Mouse (Mus musculus): ENCODE data around the gene Epn1. TPM values are rescaled to one million over a fixed set of nuclear protein-coding genes. Genes with fewer than 3 reads are reported as not detected.

Epn1 gene
- total and polyA plus RNA-seq, 2 experiments from 2014 or later = 111 to 433 TPM

DNA sequence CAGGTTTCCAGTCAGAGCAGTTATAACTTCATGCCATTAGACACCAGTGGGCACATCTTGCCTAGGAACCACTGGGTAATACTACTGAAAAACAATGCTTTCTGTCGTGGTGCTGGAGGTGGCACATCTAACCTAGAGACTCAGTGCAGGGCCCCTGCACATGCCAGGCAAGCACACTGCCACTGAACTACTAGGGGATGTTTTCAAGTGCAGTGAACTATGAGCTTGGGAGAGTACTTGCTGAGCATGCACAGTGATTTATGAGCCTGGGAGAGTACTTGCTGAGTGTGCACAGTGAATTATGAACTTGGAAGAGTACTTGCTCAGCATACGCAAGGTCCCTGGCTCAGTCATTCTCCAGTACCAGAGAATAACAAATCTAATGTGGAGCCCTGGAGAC is 22.5 kb downstream of the Epn1 start:
- no peak for TF ChIP-seq CTCF (IDR thresholded peaks at IDR 0.05; ENCODE audit: low read depth)
- Histone ChIP-seq H3K4me1 (ENCODE audit: insufficient read depth, low read length) (no peaks in the 10 kb centered on the region), H3K9ac (replicated peaks; ENCODE audit: low read length) (no peak overlapping the region), H3K9me3 (ENCODE audit: low read length) (no peaks in the 10 kb centered on the region), H3K36me3 (ENCODE audit: insufficient read depth, low read length) (peaks cover 9% of the 10 kb centered on the region; the same call in 1 of the 2 replicates), H3K27ac (no peak overlapping the region), H3K27me3 (ENCODE audit: insufficient read depth, low read length) (no peaks in the 10 kb centered on the region), H3K4me2 (ENCODE audit: low read depth, low read length) (no peak overlapping the region), H3K4me3 (ENCODE audit: low read length) (no peak overlapping the region)
- ATAC-seq (no peak), DNase-seq (ENCODE audit: low spot score) (no peak)
- WGBS = 88% methylated on average over 2 of the region's 2 CpGs

DNA sequence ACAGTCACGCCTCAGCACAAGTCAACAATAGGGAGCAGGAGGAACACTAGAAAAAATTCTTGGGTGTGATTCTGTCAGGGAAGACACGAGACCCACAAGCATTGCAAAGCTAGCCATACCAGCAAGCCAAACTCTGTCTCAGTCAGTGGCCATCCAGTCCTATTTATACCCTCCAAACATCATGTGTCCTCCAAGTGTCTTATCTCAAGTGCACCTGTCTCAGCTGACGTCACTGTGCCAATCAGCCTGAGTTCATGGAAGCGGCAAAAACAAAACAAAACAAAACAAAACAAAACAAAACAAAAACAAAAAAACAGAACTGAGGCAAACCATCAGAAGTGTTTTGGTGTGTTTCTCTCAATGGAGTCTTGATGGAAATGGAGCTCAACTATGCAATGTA is 28.2 kb downstream of the Epn1 start:
- TF ChIP-seq CTCF (IDR thresholded peaks at IDR 0.05; ENCODE audit: low read depth) = no peak

DNA sequence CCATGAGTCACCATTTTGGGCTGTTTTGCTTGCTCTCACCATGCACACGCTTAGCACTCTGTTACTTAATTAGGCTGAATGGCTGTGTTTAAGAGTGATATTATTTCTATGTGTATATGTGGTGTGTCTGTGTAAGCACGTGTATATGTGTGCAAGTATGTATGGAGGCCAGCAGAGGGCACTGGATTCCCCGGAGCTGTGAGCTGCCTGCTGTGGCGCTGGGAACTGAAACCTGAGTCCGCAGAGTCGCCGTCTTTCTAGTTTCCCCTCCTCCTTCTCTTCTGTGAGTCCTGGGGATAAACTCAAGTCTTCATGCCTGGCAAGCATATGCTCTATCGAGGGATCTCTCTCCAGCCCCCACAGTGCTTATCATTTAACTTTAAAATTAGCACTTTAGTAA is 29.3 kb downstream of the Epn1 start:
- Histone ChIP-seq H3K36me3 (ENCODE audit: insufficient read depth, low read length) (no peaks in the 10 kb centered on the region), H3K4me1 (ENCODE audit: insufficient read depth, low read length) (no peaks in the 10 kb centered on the region), H3K27me3 (ENCODE audit: insufficient read depth, low read length) (no peaks in the 10 kb centered on the region), H3K9me3 (ENCODE audit: low read length) (no peaks in the 10 kb centered on the region), H3K4me2 (ENCODE audit: low read depth, low read length) (no peak overlapping the region), H3K9ac (replicated peaks; ENCODE audit: low read length) (no peak overlapping the region), H3K4me3 (ENCODE audit: low read length) (no peak overlapping the region), H3K27ac (no peak overlapping the region)
- 83% methylated on average over 8 of the region's 8 CpGs for WGBS
- TF ChIP-seq CTCF (IDR thresholded peaks at IDR 0.05; ENCODE audit: low read depth) = no peak
- ATAC-seq (no peak), DNase-seq (ENCODE audit: low spot score) (no peak)

More for the DNA sequence above, 28.2 kb downstream of the Epn1 start:
- Histone ChIP-seq H3K9me3 (ENCODE audit: low read length) (no peaks in the 10 kb centered on the region), H3K4me2 (ENCODE audit: low read depth, low read length) (no peak overlapping the region), H3K9ac (replicated peaks; ENCODE audit: low read length) (no peak overlapping the region), H3K4me1 (ENCODE audit: insufficient read depth, low read length) (no peaks in the 10 kb centered on the region), H3K4me3 (ENCODE audit: low read length) (no peak overlapping the region), H3K36me3 (ENCODE audit: insufficient read depth, low read length) (no peaks in the 10 kb centered on the region), H3K27me3 (ENCODE audit: insufficient read depth, low read length) (no peaks in the 10 kb centered on the region), H3K27ac (no peak overlapping the region)
- WGBS = 78% methylated on average over 4 of the region's 4 CpGs
- ATAC-seq (no peak), DNase-seq (ENCODE audit: low spot score) (no peak)

DNA sequence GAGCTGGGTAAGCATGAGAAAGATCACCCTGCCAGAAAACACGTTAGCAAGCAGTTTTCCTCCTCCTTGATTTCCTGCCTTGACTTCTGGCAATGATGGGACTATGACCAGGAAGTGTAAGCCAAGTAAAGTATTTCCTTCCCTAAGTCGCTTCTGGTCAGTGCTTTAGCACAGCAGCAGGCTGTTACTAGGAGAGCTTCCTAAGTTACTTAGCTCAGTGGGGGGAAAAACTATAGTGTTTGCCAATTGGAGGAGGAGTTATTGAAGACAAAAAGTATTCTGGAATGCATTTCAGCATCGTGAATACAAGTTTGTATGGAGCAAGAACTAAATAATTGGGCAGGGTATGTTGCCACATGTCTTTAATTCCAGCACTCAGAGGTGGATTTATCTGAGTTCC is 32.7 kb downstream of the Epn1 start:
- 40% methylated on average over 3 of the region's 3 CpGs for WGBS
- no peaks in the 10 kb centered on the region for H3K4me1 ChIP-seq (ENCODE audit: insufficient read depth, low read length)
- H3K27ac ChIP-seq = no peak overlapping the region
- ATAC-seq (no peak), DNase-seq (ENCODE audit: low spot score) (no peak)
- no peak overlapping the region for H3K9ac ChIP-seq (replicated peaks; ENCODE audit: low read length)
- no peak overlapping the region for H3K4me2 ChIP-seq (ENCODE audit: low read depth, low read length)
- no peak for TF ChIP-seq CTCF (IDR thresholded peaks at IDR 0.05; ENCODE audit: low read depth)
- no peak overlapping the region for H3K4me3 ChIP-seq (ENCODE audit: low read length)
- no peaks in the 10 kb centered on the region for H3K36me3 ChIP-seq (ENCODE audit: insufficient read depth, low read length)
- H3K27me3 ChIP-seq (ENCODE audit: insufficient read depth, low read length) = no peaks in the 10 kb centered on the region
- H3K9me3 ChIP-seq (ENCODE audit: low read length) = no peaks in the 10 kb centered on the region

DNA sequence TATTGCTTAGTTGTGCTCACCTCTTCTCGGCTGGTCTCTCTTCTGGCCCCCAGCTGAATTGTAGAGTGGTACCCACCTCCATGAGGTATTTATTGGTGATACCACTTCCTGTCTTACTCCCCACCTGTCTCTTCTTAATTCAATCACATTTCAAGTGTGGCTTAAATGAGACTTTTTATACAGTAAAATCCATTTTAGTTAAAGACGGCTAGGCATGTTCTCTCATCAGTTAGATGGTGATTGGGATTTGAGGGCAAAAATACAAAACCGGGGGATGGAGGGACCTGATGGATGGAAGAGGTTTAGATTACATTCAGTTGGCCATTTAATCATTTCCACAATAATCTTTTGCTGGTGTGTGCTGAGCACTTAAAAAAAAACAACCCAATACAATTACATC is 36.8 kb downstream of the Epn1 start, which contains the start of gene Rfpl4:
Gene Rfpl4, minus strand, starts transcription at position 101 of the 400 bp plus-strand sequence.
- no peaks in the 10 kb centered on the region for H3K27me3 ChIP-seq (ENCODE audit: insufficient read depth, low read length)
- H3K36me3 ChIP-seq (ENCODE audit: insufficient read depth, low read length) = no peaks in the 10 kb centered on the region
- H3K27ac ChIP-seq = no peak within 1 kb of the TSS
- no peak within 1 kb of the TSS for H3K4me2 ChIP-seq (ENCODE audit: low read depth, low read length)
- WGBS = 93% methylated on average over 3 of the region's 3 CpGs
- no peak for ATAC-seq
- TF ChIP-seq CTCF (IDR thresholded peaks at IDR 0.05; ENCODE audit: low read depth) = no peak
- H3K4me3 ChIP-seq (ENCODE audit: low read length) = no peak within 1 kb of the TSS
- no peaks in the 10 kb centered on the region for H3K4me1 ChIP-seq (ENCODE audit: insufficient read depth, low read length)
- H3K9me3 ChIP-seq (ENCODE audit: low read length) = no peaks in the 10 kb centered on the region
- no peak within 1 kb of the TSS for H3K9ac ChIP-seq (replicated peaks; ENCODE audit: low read length)
- DNase-seq (ENCODE audit: low spot score) = no peak

DNA sequence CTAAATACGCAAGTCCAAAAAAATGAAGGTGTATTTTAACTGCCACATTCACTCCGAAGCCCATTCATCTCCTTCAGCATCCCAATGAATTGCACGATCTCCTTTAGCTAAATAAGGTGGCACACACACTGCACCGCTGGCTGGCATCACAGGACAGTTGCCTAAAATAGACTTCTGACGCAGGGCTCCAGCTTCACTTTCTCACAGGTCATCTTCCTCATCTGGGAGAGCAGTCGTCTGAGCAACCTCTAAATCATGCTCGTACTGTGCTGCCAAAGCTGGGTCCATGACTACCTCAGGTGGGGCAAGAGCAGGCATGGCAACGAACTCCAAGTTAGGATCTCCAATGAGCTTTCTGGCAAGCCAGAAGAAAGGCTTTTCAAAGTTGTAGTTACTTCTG is 45.0 kb downstream of the Epn1 start:
- Histone ChIP-seq H3K4me1 (ENCODE audit: insufficient read depth, low read length) (no peaks in the 10 kb centered on the region), H3K9me3 (ENCODE audit: low read length) (no peaks in the 10 kb centered on the region), H3K27ac (no peak overlapping the region), H3K27me3 (ENCODE audit: insufficient read depth, low read length) (no peaks in the 10 kb centered on the region), H3K9ac (replicated peaks; ENCODE audit: low read length) (no peak overlapping the region), H3K36me3 (ENCODE audit: insufficient read depth, low read length) (no peaks in the 10 kb centered on the region), H3K4me2 (ENCODE audit: low read depth, low read length) (peak overlapping the region; percentile 58; the same call in 1 of the 2 replicates), H3K4me3 (ENCODE audit: low read length) (no peak overlapping the region)
- WGBS = 93% methylated on average over 8 of the region's 8 CpGs
- ATAC-seq (no peak), DNase-seq (ENCODE audit: low spot score) (no peak)
- no peak for TF ChIP-seq CTCF (IDR thresholded peaks at IDR 0.05; ENCODE audit: low read depth)

DNA sequence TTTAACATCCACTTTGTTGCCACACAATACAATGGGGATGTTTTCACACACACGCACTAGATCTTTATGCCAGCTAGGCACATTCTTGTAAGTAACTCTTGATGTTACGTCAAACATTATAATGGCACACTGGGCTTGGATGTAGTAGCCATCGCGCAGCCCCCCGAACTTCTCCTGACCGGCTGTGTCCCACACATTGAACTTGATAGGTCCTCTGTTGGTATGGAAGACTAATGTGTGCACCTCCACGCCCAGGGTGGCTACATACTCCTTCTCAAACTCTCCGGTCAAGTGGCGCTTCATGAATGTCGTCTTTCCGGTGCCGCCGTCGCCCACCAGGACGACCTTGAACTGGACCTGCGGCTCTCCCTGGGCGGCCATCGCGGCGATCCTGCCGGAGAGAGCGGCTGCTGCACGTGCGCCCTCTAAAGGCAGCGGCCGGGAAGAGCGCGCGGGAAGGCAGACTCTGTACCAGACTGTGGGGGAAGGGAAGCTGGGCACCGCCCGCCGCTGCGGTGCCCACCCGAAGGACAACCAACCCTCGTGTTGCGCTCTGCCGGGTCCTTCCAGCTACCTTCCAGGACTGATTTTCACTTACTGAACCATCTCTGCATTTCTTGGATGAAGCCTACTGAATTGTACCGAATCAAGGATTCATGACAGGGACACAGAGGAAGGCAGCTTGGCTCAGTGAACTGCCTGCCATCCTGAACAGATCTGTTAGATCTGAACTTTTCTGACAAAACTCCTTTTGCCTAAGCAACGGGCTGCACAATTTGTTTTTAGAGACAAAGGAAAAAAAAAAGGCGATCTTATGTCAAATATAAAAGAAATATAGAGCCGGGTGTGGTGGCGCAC is 45.7 kb downstream of the Epn1 start, which contains the start of gene Rasl2-9:
Gene Rasl2-9, minus strand, starts transcription at position 402 of the 858 bp plus-strand sequence.
- DNase-seq (ENCODE audit: low spot score) = peak; percentile 83
- Histone ChIP-seq H3K4me2 (ENCODE audit: low read depth, low read length) (peak within 1 kb of the TSS; percentile 58), H3K27me3 (ENCODE audit: insufficient read depth, low read length) (no peaks in the 10 kb centered on the region), H3K4me3 (ENCODE audit: low read length) (peak within 1 kb of the TSS; percentile 34), H3K36me3 (ENCODE audit: insufficient read depth, low read length) (no peaks in the 10 kb centered on the region), H3K9ac (replicated peaks; ENCODE audit: low read length) (peak within 1 kb of the TSS; percentile 40; the same call in 1 of the 2 replicates), H3K9me3 (ENCODE audit: low read length) (no peaks in the 10 kb centered on the region), H3K4me1 (ENCODE audit: insufficient read depth, low read length) (no peaks in the 10 kb centered on the region), H3K27ac (no peak within 1 kb of the TSS)
- peak; percentile 83 for TF ChIP-seq CTCF (IDR thresholded peaks at IDR 0.05; ENCODE audit: low read depth)
- ATAC-seq = peak; percentile 93
- WGBS = 17% methylated on average over 42 of the region's 42 CpGs

Small RNA genes lying within 50 kb of the gene (microRNA-seq; reads per million reads assigned to microRNA genes)
- 0 reads per million in 2 experiments for gene Gm26217

Other genes starting within 250 kb of the Epn1 start
- gene Shisa7, start 235.5 kb upstream of the Epn1 start, total RNA-seq (2014; rRNA removed) = 46.3 and 49.3 TPM in 2 replicates
- gene Shisa7, start 235.5 kb upstream of the Epn1 start, polyA plus RNA-seq (2015; fragmentation: Nextera tagmentation; extraction: Ambion mirVana) = 5.7 and 6.9 TPM in 2 replicates
- 2.2 and 3.1 TPM in 2 replicates for gene Isoc2b, start 210.0 kb upstream of the Epn1 start, total RNA-seq (2014; rRNA removed)
- 3.5 and 3.7 TPM in 2 replicates for gene Isoc2b, start 210.0 kb upstream of the Epn1 start, polyA plus RNA-seq (2015; fragmentation: Nextera tagmentation; extraction: Ambion mirVana)
- 8.3 and 12.2 TPM in 2 replicates for gene Isoc2a, start 203.1 kb upstream of the Epn1 start, total RNA-seq (2014; rRNA removed)
- gene Isoc2a, start 203.1 kb upstream of the Epn1 start, polyA plus RNA-seq (2015; fragmentation: Nextera tagmentation; extraction: Ambion mirVana) = 0.43 and 0.76 TPM in 2 replicates
- gene Gm36210, start 173.7 kb upstream of the Epn1 start, total RNA-seq (2014; rRNA removed) = 0.31 and 3.3 TPM in 2 replicates
- gene Gm36210, start 173.7 kb upstream of the Epn1 start, polyA plus RNA-seq (2015; fragmentation: Nextera tagmentation; extraction: Ambion mirVana) = 0.30 and 0.45 TPM in 2 replicates
- 12.5 and 12.7 TPM in 2 replicates for gene Zfp628, start 165.0 kb upstream of the Epn1 start, total RNA-seq (2014; rRNA removed)
- 5.2 and 5.7 TPM in 2 replicates for gene Zfp628, start 165.0 kb upstream of the Epn1 start, polyA plus RNA-seq (2015; fragmentation: Nextera tagmentation; extraction: Ambion mirVana)
- gene Nat14, start 158.2 kb upstream of the Epn1 start, total RNA-seq (2014; rRNA removed) = 24.2 and 32.3 TPM in 2 replicates
- 27.5 and 29.4 TPM in 2 replicates for gene Nat14, start 158.2 kb upstream of the Epn1 start, polyA plus RNA-seq (2015; fragmentation: Nextera tagmentation; extraction: Ambion mirVana)
- 2.5 and 2.8 TPM in 2 replicates for gene Ssc5d, start 154.4 kb upstream of the Epn1 start, total RNA-seq (2014; rRNA removed)
- gene Ssc5d, start 154.4 kb upstream of the Epn1 start, polyA plus RNA-seq (2015; fragmentation: Nextera tagmentation; extraction: Ambion mirVana) = 0.77 and 1.0 TPM in 2 replicates
- gene Sbk2, start 115.8 kb upstream of the Epn1 start, total RNA-seq (2014; rRNA removed) = 0.31 TPM in 1 of 2 replicates, not detected in the other
- gene Sbk2, start 115.8 kb upstream of the Epn1 start, polyA plus RNA-seq (2015; fragmentation: Nextera tagmentation; extraction: Ambion mirVana) = not detected in 2 replicates
- 0.31 and 0.72 TPM in 2 replicates for gene Sbk3, start 109.1 kb upstream of the Epn1 start, total RNA-seq (2014; rRNA removed)
- gene Sbk3, start 109.1 kb upstream of the Epn1 start, polyA plus RNA-seq (2015; fragmentation: Nextera tagmentation; extraction: Ambion mirVana) = 0.23 and 0.31 TPM in 2 replicates
- 65.7 and 113 TPM in 2 replicates for gene Zfp579, start 84.1 kb upstream of the Epn1 start, total RNA-seq (2014; rRNA removed)
- 37.4 and 40.2 TPM in 2 replicates for gene Zfp579, start 84.1 kb upstream of the Epn1 start, polyA plus RNA-seq (2015; fragmentation: Nextera tagmentation; extraction: Ambion mirVana)
- 4.3 and 7.2 TPM in 2 replicates for gene Zfp524, start 65.8 kb upstream of the Epn1 start, total RNA-seq (2014; rRNA removed)
- 4.2 and 5.1 TPM in 2 replicates for gene Zfp524, start 65.8 kb upstream of the Epn1 start, polyA plus RNA-seq (2015; fragmentation: Nextera tagmentation; extraction: Ambion mirVana)
- gene Fiz1, start 65.5 kb upstream of the Epn1 start, total RNA-seq (2014; rRNA removed) = 41.1 and 44.0 TPM in 2 replicates
- gene Fiz1, start 65.5 kb upstream of the Epn1 start, polyA plus RNA-seq (2015; fragmentation: Nextera tagmentation; extraction: Ambion mirVana) = 27.6 and 29.1 TPM in 2 replicates
- not detected in 2 replicates for gene Gm44973, start 64.7 kb upstream of the Epn1 start, total RNA-seq (2014; rRNA removed)
- 2.3 and 3.0 TPM in 2 replicates for gene Gm44973, start 64.7 kb upstream of the Epn1 start, polyA plus RNA-seq (2015; fragmentation: Nextera tagmentation; extraction: Ambion mirVana)
- gene Zfp865, start 59.9 kb upstream of the Epn1 start, total RNA-seq (2014; rRNA removed) = 41.5 and 43.2 TPM in 2 replicates
- gene Zfp865, start 59.9 kb upstream of the Epn1 start, polyA plus RNA-seq (2015; fragmentation: Nextera tagmentation; extraction: Ambion mirVana) = 5.4 TPM in 2 replicates
- 39.6 and 76.5 TPM in 2 replicates for gene Ccdc106, start 59.7 kb upstream of the Epn1 start, total RNA-seq (2014; rRNA removed)
- gene Ccdc106, start 59.7 kb upstream of the Epn1 start, polyA plus RNA-seq (2015; fragmentation: Nextera tagmentation; extraction: Ambion mirVana) = 61.6 and 62.1 TPM in 2 replicates
- gene 4632433K11Rik, start 46.1 kb upstream of the Epn1 start, total RNA-seq (2014; rRNA removed) = not detected in 2 replicates
- gene 4632433K11Rik, start 46.1 kb upstream of the Epn1 start, polyA plus RNA-seq (2015; fragmentation: Nextera tagmentation; extraction: Ambion mirVana) = not detected in 2 replicates
- gene Zfp784, start 41.8 kb upstream of the Epn1 start, total RNA-seq (2014; rRNA removed) = 6.0 and 6.8 TPM in 2 replicates
- gene Zfp784, start 41.8 kb upstream of the Epn1 start, polyA plus RNA-seq (2015; fragmentation: Nextera tagmentation; extraction: Ambion mirVana) = 4.5 and 5.6 TPM in 2 replicates
- 69.6 and 90.7 TPM in 2 replicates for gene Zfp580, start 28.7 kb upstream of the Epn1 start, total RNA-seq (2014; rRNA removed)
- 117 and 128 TPM in 2 replicates for gene Zfp580, start 28.7 kb upstream of the Epn1 start, polyA plus RNA-seq (2015; fragmentation: Nextera tagmentation; extraction: Ambion mirVana)
- 146 and 153 TPM in 2 replicates for gene U2af2, start 18.1 kb upstream of the Epn1 start, total RNA-seq (2014; rRNA removed)
- 85.7 and 86.9 TPM in 2 replicates for gene U2af2, start 18.1 kb upstream of the Epn1 start, polyA plus RNA-seq (2015; fragmentation: Nextera tagmentation; extraction: Ambion mirVana)
- gene Rfpl4, start 36.7 kb downstream of the Epn1 start, total RNA-seq (2014; rRNA removed) = not detected in 2 replicates
- 0.16 TPM in 1 of 2 replicates, not detected in the other for gene Rfpl4, start 36.7 kb downstream of the Epn1 start, polyA plus RNA-seq (2015; fragmentation: Nextera tagmentation; extraction: Ambion mirVana)
- not detected in 2 replicates for gene Rasl2-9, start 45.7 kb downstream of the Epn1 start, total RNA-seq (2014; rRNA removed)
- gene Rasl2-9, start 45.7 kb downstream of the Epn1 start, polyA plus RNA-seq (2015; fragmentation: Nextera tagmentation; extraction: Ambion mirVana) = 1.1 and 1.2 TPM in 2 replicates
- gene Vmn1r55, start 69.4 kb downstream of the Epn1 start, total RNA-seq (2014; rRNA removed) = not detected in 2 replicates
- not detected in 2 replicates for gene Vmn1r55, start 69.4 kb downstream of the Epn1 start, polyA plus RNA-seq (2015; fragmentation: Nextera tagmentation; extraction: Ambion mirVana)
- gene Vmn1r56, start 116.5 kb downstream of the Epn1 start, total RNA-seq (2014; rRNA removed) = not detected in 2 replicates
- not detected in 2 replicates for gene Vmn1r56, start 116.5 kb downstream of the Epn1 start, polyA plus RNA-seq (2015; fragmentation: Nextera tagmentation; extraction: Ambion mirVana)
- gene Vmn1r57, start 138.3 kb downstream of the Epn1 start, total RNA-seq (2014; rRNA removed) = not detected in 2 replicates
- gene Vmn1r57, start 138.3 kb downstream of the Epn1 start, polyA plus RNA-seq (2015; fragmentation: Nextera tagmentation; extraction: Ambion mirVana) = not detected in 2 replicates